Mouse (Mus musculus): ENCODE results near the gene Plbd2. TPM values are rescaled to one million over a fixed set of nuclear protein-coding genes. Genes with fewer than 3 reads are reported as not detected.

Gene Plbd2
- polyA plus RNA-seq, 1 experiment from 2014 or later: 58.9 TPM

DNA sequence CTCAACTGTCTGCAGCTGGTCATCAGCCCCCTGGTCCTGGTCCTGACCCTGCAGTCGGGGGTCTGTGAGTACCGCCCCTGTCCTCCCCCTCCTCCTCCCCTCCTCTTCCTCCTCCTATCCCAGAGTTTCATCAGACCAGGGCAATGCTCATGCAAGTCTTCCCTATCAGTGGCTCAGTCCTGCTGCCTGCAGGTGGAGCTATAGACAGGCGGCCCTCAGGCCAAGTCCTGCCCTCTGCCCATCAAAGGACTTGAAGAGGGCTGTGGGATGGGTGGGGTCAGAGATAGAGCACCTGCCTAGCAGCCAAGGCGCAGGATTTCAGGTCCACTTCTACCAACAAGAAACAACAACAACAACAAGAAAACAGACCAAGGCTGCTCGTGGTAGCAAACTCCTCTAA, 22.3 kb upstream of the Plbd2 start:
- H3K9me3 ChIP-seq: no peaks in the 10 kb centered on the region
- WGBS: 41% methylated on average over 5 of the region's 5 CpGs
- H3K4me3 ChIP-seq: no peak overlapping the region
- peaks cover 24% of the 10 kb centered on the region for H3K36me3 ChIP-seq
- H3K4me2 ChIP-seq: no peak overlapping the region
- H3K9ac ChIP-seq: no peak overlapping the region
- no peaks in the 10 kb centered on the region for H3K4me1 ChIP-seq
- H3K27ac ChIP-seq: no peak overlapping the region
- ATAC-seq (ENCODE audit: insufficient number of reproducible peaks, low FRiP score, low TSS enrichment, low read depth): no peak
- H3K27me3 ChIP-seq: no peaks in the 10 kb centered on the region

DNA sequence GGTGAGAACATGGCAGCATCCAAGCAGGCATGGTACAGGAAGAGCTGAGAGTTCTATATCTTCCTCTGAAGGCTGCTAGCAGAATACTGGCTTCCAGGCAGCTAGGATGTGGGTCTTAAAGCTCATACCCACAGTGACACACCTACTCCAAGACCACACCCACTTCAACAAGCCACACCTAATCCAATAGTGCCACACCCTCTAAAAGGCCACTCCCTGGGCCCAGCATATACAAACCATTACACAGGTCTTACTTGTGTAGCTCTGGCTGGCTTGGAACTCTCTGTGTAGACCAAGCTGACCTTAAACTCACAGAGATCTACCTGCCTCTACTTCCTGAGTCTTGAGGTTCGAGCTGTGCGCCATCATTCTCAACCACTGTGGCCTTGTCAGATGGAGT, 21.3 kb upstream of the Plbd2 start:
- no peak for ATAC-seq (ENCODE audit: insufficient number of reproducible peaks, low FRiP score, low TSS enrichment, low read depth)
- WGBS: 89% methylated on average over 2 of the region's 2 CpGs
- no peaks in the 10 kb centered on the region for H3K27me3 ChIP-seq

DNA sequence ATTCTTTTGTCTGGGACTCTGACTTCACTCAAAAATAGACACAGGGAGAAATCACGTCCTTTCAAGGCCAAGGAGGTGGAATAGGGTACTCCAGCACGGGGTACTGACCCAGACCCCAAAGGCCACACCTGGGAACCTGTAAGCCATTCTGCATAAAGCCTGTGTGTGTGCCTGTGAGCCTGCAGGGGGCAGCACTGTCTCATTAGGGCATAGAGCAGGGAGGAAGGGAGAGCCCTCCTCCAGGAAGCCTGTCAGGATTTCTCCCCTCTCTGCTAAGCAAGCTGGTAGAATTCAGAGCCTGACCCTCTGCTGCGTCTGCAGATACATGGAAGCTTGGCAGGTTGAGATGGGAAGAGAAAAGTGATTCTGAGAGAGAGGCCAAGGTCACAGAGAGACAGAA, 19.2 kb upstream of the Plbd2 start:
- no peak for ATAC-seq (ENCODE audit: insufficient number of reproducible peaks, low FRiP score, low TSS enrichment, low read depth)
- Histone ChIP-seq H3K27ac (no peak overlapping the region), H3K9ac (no peak overlapping the region), H3K4me3 (no peak overlapping the region), H3K27me3 (no peaks in the 10 kb centered on the region), H3K4me2 (no peak overlapping the region), H3K4me1 (no peaks in the 10 kb centered on the region), H3K9me3 (no peaks in the 10 kb centered on the region), H3K36me3 (peaks cover 32% of the 10 kb centered on the region)
- WGBS: 75% methylated on average over 3 of the region's 3 CpGs

More for the DNA sequence above, 21.3 kb upstream of the Plbd2 start:
- Histone ChIP-seq H3K9ac (no peak overlapping the region), H3K36me3 (peaks cover 31% of the 10 kb centered on the region), H3K4me2 (no peak overlapping the region), H3K4me3 (no peak overlapping the region), H3K27ac (no peak overlapping the region), H3K9me3 (no peaks in the 10 kb centered on the region), H3K4me1 (no peaks in the 10 kb centered on the region)

DNA sequence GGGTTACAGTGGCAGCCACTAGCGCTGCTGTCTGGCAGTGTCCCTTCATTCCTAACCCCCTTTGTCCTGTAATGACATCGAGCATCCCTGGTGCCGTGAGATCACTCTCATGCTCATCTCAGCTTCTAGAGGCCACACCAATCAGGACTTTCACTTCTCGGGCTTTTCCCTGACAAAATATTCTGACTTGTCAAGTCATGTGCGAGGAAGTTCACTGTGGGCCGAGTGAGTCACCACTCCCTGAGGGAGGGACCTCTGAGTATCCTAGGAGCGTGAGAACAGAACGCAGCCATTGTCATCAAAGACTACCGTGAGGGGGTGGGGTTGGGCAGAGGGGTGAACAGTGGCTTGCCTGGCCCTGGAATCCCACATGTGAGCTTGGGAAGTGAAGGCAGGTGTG, 14.1 kb upstream of the Plbd2 start:
- H3K9ac ChIP-seq: no peak overlapping the region
- peaks cover 20% of the 10 kb centered on the region for H3K36me3 ChIP-seq
- WGBS: 53% methylated on average over 9 of the region's 9 CpGs
- H3K9me3 ChIP-seq: no peaks in the 10 kb centered on the region
- H3K4me2 ChIP-seq: no peak overlapping the region
- no peak for ATAC-seq (ENCODE audit: insufficient number of reproducible peaks, low FRiP score, low TSS enrichment, low read depth)
- H3K4me3 ChIP-seq: no peak overlapping the region
- H3K4me1 ChIP-seq: peaks cover 45% of the 10 kb centered on the region
- H3K27ac ChIP-seq: peak overlapping the region; percentile 18; the same call in 1 of the 2 replicates
- H3K27me3 ChIP-seq: no peaks in the 10 kb centered on the region

DNA sequence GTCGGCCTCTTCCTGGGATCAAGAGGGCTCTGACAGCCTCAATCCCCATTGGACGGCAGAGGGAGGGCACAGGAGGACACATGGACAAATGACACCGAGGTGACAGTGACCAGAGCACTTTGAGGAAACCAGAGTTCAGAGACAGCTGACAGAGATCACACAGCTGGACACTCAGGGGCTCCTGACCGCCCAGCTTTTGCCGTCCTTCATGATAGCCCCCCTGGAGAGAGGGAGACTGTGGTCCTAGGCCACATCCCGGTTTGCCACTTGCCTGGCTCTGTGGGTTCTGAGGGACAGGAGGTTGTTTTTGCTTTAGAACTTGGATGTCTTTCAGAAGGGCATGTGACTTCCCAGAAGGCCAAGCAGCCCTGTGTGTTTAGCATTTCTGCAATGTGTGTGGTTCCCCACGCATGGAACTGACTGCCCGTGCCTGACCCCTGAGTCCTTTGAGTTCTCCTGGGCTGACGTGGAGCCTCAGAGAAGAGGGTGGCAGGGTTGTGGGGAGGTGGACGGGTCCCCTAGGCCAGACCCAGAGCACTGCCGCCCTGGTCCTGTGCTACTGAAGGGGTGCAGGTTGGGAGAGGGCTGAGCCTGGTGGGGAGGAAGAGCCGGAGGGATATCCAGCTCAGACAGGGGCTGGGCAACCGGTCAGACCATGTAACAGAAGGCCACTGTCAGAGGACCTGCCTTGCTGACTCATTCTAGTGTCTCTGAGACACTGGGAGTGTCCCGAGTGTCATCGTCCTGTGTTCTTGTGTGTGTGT, 13.0 kb upstream of the Plbd2 start:
- Histone ChIP-seq H3K27ac (peak overlapping the region; percentile 50; the same call in 1 of the 2 replicates), H3K4me3 (no peak overlapping the region), H3K4me1 (peaks cover 54% of the 10 kb centered on the region), H3K9ac (no peak overlapping the region), H3K9me3 (no peaks in the 10 kb centered on the region), H3K4me2 (no peak overlapping the region), H3K36me3 (peaks cover 13% of the 10 kb centered on the region), H3K27me3 (no peaks in the 10 kb centered on the region)
- WGBS: 47% methylated on average over 15 of the region's 15 CpGs
- ATAC-seq (ENCODE audit: insufficient number of reproducible peaks, low FRiP score, low TSS enrichment, low read depth): no peak

DNA sequence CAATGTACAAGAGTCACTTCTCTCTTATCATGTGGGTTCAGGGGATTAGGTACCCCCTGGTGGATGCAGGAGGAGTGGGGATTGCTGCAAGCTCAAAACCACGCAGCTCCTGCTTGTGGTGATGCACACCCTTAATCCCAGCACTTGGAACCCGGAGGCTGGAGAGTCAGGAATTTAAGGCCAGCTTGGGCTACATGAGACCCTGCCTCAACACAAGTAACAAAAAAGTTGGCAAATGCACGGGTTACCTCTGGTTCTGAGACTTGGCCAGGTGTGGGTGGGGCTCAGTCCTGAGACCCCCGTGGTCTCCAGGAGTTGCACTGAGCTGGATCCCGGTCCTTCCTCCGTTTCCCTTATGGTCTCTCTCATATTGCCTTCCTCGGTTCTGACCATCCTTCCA, 12.0 kb upstream of the Plbd2 start:
- Histone ChIP-seq H3K4me2 (no peak overlapping the region), H3K4me1 (peaks cover 63% of the 10 kb centered on the region), H3K9ac (no peak overlapping the region), H3K9me3 (no peaks in the 10 kb centered on the region), H3K4me3 (no peak overlapping the region), H3K27me3 (no peaks in the 10 kb centered on the region), H3K36me3 (peaks cover 5% of the 10 kb centered on the region), H3K27ac (peak overlapping the region; percentile 58; the same call in 1 of the 2 replicates)
- no peak for ATAC-seq (ENCODE audit: insufficient number of reproducible peaks, low FRiP score, low TSS enrichment, low read depth)
- WGBS: 69% methylated on average over 7 of the region's 7 CpGs

DNA sequence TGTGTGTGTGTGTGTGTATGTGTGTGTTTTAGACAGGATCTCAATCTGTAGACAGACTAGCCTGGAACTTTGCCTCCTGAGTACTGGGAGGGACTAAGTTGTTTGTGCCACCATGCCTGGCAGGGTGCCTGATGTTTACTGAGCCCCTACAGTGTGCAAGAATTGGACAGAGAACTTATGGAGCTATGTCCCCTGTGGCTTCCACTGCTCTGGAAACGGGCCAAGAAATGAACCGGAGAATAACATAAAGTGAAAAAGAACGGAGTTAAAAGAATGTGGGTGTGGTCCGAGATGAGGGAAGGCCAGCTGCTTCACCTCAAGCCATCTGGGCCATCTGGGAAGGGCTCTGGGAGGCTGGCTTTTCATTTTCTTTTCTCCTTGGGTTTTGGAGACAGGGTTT, 11.3 kb upstream of the Plbd2 start:
- Histone ChIP-seq H3K4me3 (no peak overlapping the region), H3K4me1 (peaks cover 63% of the 10 kb centered on the region), H3K36me3 (peaks cover under 1% of the 10 kb centered on the region; the same call in 1 of the 2 replicates), H3K4me2 (0 out of 2 replicates have a peak overlapping the region, but pooled peaks have one; percentile 10), H3K9ac (no peak overlapping the region), H3K27me3 (no peaks in the 10 kb centered on the region), H3K27ac (peak overlapping the region; percentile 58), H3K9me3 (no peaks in the 10 kb centered on the region)
- WGBS: 3% methylated on average over 4 of the region's 4 CpGs
- ATAC-seq (ENCODE audit: insufficient number of reproducible peaks, low FRiP score, low TSS enrichment, low read depth): no peak

DNA sequence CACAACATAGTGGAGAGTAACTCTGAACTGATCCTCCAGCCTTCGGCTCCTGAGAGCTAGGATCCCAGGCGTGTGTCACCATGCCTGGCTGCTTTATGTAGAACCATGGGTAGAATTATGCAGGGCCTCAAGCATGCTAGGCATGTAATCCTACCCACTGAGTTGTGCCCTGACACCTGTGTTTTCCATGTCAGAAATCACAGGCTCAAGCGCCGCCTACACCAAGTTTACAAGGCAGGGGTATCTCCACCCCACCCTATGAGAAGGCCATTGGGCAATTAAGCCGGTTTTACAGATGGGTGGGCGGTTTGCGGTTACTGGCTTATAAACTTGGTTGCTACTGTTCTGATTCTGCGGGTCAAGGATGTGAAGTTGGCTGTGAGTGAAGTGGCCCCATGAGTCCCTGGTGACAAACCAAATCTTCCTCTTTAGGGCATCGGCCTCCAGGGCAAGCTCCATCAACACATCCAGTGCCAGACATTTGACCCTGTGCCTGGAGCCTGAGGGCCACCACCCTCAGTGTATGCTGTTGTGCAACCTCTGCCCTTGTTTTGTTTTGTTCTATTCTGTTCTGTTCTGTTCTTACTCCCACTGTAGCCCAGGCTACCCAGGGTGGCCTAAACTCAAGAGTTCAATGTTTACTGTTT, 10.7 kb upstream of the Plbd2 start:
- peaks cover 63% of the 10 kb centered on the region for H3K4me1 ChIP-seq
- H3K9me3 ChIP-seq: no peaks in the 10 kb centered on the region
- no peak overlapping the region for H3K4me3 ChIP-seq
- WGBS: 46% methylated on average over 9 of the region's 9 CpGs
- peak overlapping the region; percentile 54 for H3K27ac ChIP-seq
- H3K27me3 ChIP-seq: no peaks in the 10 kb centered on the region
- H3K36me3 ChIP-seq: no peaks in the 10 kb centered on the region
- H3K9ac ChIP-seq: no peak overlapping the region
- H3K4me2 ChIP-seq: no peak overlapping the region
- no peak for ATAC-seq (ENCODE audit: insufficient number of reproducible peaks, low FRiP score, low TSS enrichment, low read depth)

DNA sequence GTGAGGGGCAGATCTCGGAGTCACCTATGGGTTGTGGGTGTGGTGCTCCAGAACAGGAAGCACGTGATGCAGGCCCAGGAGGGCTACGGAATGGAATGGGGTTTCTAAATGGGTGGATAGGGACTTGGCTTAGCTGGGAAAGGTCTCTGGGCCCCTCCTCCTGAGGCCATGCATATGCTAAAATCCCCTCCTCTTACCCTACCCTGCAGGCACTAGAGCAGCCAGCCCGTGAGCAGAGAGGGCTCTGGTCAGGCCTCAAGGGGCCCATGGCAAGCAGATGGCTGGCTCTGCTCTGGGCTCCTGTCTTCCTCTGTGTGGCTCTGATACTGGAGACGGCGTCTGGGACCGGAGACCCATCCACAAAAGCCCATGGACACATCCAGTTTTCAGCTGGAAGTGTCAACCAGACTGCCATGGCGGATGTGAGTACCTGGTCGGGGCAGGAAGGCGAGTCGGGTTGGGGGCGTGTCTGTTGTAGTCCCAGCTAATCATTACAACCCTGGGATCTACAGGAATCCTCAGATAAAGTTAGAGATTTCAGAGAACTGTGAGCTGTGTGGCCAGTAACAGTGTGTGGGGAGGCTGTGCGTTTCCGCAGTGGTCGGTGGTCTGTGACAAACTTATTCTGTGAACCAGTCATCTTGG, 9.6 kb upstream of the Plbd2 start:
- Histone ChIP-seq H3K4me3 (peak overlapping the region; percentile 7; the same call in 1 of the 2 replicates), H3K9ac (no peak overlapping the region), H3K9me3 (no peaks in the 10 kb centered on the region), H3K27ac (peak overlapping the region; percentile 13; the same call in 1 of the 2 replicates), H3K27me3 (no peaks in the 10 kb centered on the region), H3K4me2 (0 out of 2 replicates have a peak overlapping the region, but pooled peaks have one; percentile 10), H3K36me3 (no peaks in the 10 kb centered on the region), H3K4me1 (peaks cover 63% of the 10 kb centered on the region)
- 48% methylated on average over 15 of the region's 15 CpGs for WGBS
- ATAC-seq (ENCODE audit: insufficient number of reproducible peaks, low FRiP score, low TSS enrichment, low read depth): no peak

DNA sequence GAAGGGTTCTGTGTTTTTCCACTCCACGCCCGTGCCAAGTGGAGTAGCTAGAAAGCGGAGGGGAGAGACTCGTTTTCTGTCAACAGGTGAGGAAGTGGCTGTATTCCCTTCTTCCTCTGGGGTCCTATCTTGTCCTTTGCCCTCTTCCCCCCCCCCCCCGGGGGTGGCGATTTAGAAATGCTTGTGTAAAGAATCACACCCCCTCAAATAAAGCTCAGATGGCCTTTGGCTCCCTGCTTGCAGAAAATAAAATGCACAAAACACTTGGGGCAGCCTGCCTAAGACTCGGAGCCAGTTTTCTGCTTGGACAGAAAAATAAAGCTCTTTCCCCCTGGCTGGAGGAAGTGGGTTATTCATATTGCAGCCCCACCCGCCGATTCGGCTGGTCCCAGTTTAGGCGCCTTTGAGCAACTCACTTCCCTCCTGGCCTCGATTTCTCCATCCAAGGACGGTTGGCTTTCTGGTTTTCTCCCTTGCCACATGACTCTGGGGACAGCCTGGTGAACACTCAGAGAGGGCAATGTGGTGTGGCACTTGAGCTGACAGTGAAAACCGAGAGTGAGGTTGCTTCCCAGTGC, 8.3 kb upstream of the Plbd2 start:
- Histone ChIP-seq H3K9me3 (no peaks in the 10 kb centered on the region), H3K4me2 (peak overlapping the region; percentile 66), H3K9ac (no peak overlapping the region), H3K27me3 (no peaks in the 10 kb centered on the region), H3K4me3 (peak overlapping the region; percentile 55), H3K36me3 (no peaks in the 10 kb centered on the region), H3K27ac (peak overlapping the region; percentile 1; the same call in 1 of the 2 replicates), H3K4me1 (peaks cover 55% of the 10 kb centered on the region)
- ATAC-seq (ENCODE audit: insufficient number of reproducible peaks, low FRiP score, low TSS enrichment, low read depth): no peak
- WGBS: 19% methylated on average over 11 of the region's 14 CpGs

DNA sequence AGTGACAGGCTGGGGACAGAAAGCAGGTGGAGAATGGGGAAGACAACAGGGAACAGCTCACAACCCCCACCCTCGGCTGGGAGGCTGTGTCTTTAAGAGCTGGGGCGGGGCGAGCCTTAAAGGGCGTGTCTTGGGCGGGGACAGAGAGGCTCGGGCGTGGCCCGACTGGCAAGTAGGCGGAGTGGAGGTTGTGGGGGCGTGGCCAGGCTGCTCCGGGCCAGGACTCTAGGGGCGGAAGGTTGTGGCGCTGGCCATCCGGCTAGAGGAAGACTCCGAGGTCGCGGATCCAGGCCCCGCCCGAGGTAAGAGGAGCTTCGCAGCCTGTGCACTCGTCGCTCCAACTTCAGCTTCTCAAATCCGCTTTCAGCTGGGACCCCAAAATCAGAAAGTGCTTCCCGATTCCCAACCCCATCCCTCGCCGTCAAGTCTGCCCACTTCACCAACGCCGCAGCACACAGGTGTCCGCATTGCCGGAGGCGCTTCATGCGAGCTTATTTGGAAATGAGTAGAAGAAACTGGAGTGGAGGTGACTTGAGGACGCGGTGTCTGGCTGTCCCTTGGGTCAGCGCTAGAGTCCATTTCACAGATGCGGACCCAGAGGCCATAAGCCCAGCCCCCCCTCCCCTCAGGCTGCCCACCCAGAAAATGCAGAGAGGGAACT, 7.7 kb upstream of the Plbd2 start, which contains the start of gene Slc8b1:
Gene Slc8b1 (plus strand): TSS at position 187 of the 661 bp plus-strand sequence.
- Histone ChIP-seq H3K27ac (peak within 1 kb of the TSS; percentile 1; the same call in 1 of the 2 replicates), H3K4me3 (peak within 1 kb of the TSS; percentile 55), H3K9ac (peak within 1 kb of the TSS; percentile 24; the same call in 1 of the 2 replicates), H3K9me3 (no peaks in the 10 kb centered on the region), H3K36me3 (no peaks in the 10 kb centered on the region), H3K4me2 (peak within 1 kb of the TSS; percentile 66), H3K27me3 (no peaks in the 10 kb centered on the region), H3K4me1 (peaks cover 53% of the 10 kb centered on the region)
- under 1% methylated on average over 36 of the region's 36 CpGs for WGBS
- peak; percentile 82 for ATAC-seq (ENCODE audit: insufficient number of reproducible peaks, low FRiP score, low TSS enrichment, low read depth)

Measured in limb, embryonic 15.5 days (tissue).